Mouse (Mus musculus): Measurements from ENCODE around the gene Dnmt3c. TPM values are rescaled to one million over a fixed set of nuclear protein-coding genes. Genes with fewer than 3 reads are reported as not detected.

Gene Dnmt3c
- polyA plus RNA-seq, 1 experiment from 2014 or later = not detected

DNA sequence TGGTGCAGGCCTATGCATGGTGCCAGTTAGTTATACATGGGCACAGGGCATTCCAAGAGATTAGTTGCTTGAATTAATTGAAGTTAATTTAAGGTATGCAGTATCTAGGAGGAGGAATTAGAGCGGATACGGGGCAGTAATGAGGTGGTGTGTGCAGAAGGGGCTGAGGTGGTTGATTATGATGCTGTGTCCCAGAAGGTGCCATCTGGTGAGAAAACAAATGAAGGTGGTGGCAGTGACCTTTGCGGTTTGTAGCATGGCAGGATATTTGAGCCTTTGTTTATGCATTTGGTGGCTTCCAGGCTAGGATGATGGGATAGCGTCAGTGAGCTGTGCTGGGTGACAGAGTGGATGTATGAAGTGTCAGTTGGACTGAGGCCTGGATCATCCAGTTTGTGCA lies 28.8 kb downstream of the Dnmt3c start:
- Histone ChIP-seq H3K36me3 (no peaks in the 10 kb centered on the region), H3K9me3 (no peaks in the 10 kb centered on the region; the same call in 1 of the 2 replicates), H3K4me3 (no peak overlapping the region), H3K9ac (replicated peaks) (no peak overlapping the region), H3K27me3 (no peaks in the 10 kb centered on the region), H3K4me2 (replicated peaks) (no peak overlapping the region), H3K27ac (replicated peaks) (no peak overlapping the region), H3K4me1 (no peaks in the 10 kb centered on the region)
- WGBS = 71% methylated on average over 4 of the region's 4 CpGs
- ATAC-seq (replicated peaks) = no peak

- Histone ChIP-seq H3K9ac (replicated peaks) (no peak overlapping the region), H3K4me1 (no peaks in the 10 kb centered on the region), H3K9me3 (no peaks in the 10 kb centered on the region), H3K4me3 (no peak overlapping the region), H3K27ac (replicated peaks) (no peak overlapping the region), H3K36me3 (no peaks in the 10 kb centered on the region), H3K4me2 (replicated peaks) (no peak overlapping the region), H3K27me3 (no peaks in the 10 kb centered on the region)
- 85% methylated on average over 4 of the region's 4 CpGs for WGBS
- no peak for ATAC-seq (replicated peaks)
Measured at GRCm38 (mm10) chr2:153734033-153734432, 37.6 kb downstream of the Dnmt3c start.

GRCm38 (mm10) chr2:153740500-153741436 lies 44.3 kb downstream of the Dnmt3c start, which contains the start of gene Mapre1:
Gene Mapre1 (plus strand): TSS chr2:153741274.
- H3K36me3 ChIP-seq = no peaks in the 10 kb centered on the region
- peak within 1 kb of the TSS; percentile 92 for H3K27ac ChIP-seq (replicated peaks)
- ATAC-seq (replicated peaks) = peak; percentile 97
- no peaks in the 10 kb centered on the region for H3K9me3 ChIP-seq
- peak within 1 kb of the TSS; percentile 62 for H3K4me3 ChIP-seq
- 10% methylated on average over 58 of the region's 58 CpGs for WGBS
- H3K27me3 ChIP-seq = no peaks in the 10 kb centered on the region
- H3K4me2 ChIP-seq (replicated peaks) = peak within 1 kb of the TSS; percentile 70
- H3K4me1 ChIP-seq = peaks cover 29% of the 10 kb centered on the region
- peak within 1 kb of the TSS; percentile 89 for H3K9ac ChIP-seq (replicated peaks)

DNA sequence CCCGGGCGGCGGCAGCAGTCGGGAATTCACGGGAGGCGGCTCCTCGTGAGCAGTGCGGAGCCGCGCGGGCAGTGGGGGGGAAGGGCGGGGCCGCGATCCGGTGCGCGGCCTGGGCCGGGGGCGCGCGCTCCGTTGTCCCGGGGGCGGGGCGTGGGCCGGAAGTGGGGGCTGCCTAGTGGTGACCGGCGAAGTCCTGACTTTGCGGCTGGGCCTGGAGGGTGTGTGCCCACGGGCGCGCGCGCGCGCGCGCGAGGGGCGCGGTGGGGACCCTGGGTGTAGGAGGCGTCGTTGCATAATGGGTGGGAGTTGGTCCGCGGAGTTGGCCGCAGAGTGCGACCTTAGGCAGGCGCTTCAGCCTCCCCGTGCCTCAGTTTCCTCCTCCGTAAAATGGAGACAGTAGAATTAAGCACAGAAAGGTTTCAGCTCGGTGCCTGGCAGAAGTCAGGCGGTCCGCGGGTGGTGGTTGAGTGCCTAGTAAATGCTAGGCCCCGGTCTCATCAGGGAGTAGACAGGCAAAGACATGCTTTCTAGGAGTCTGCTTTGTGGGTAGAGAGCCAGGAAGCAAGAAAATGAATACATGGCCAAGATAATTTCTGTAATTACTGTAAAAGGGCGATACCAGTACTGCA lies 45.1 kb downstream of the Dnmt3c start:
- Histone ChIP-seq H3K9me3 (no peaks in the 10 kb centered on the region), H3K4me3 (peak overlapping the region; percentile 62), H3K9ac (replicated peaks) (peak overlapping the region; percentile 89), H3K27ac (replicated peaks) (peak overlapping the region; percentile 92), H3K4me1 (peaks cover 29% of the 10 kb centered on the region), H3K4me2 (replicated peaks) (peak overlapping the region; percentile 70), H3K36me3 (peaks cover 2% of the 10 kb centered on the region; the same call in 1 of the 2 replicates), H3K27me3 (no peaks in the 10 kb centered on the region)
- WGBS = under 1% methylated on average over 55 of the region's 56 CpGs
- peak; percentile 85 for ATAC-seq (replicated peaks)

DNA sequence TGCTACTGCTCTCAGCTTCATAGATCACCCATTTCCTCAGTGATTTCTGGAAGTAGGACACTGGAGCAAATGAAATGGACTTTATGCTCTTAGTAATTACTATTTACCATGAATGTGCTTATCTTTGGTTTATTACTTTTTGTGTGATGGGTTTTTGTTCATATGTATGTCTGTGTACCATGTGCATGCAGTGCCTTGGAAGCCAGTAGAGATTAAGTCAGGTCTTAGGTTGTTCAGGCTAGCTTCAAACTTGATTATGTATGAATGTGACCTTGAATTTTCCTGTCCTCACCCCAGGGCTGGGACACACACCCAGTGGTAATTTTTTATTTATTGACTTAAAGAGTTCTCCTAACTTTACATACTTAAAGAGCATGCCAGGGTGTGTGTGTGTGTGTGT lies 51.5 kb downstream of the Dnmt3c start:
- Histone ChIP-seq H3K9ac (replicated peaks) (no peak overlapping the region), H3K9me3 (no peaks in the 10 kb centered on the region), H3K27me3 (no peaks in the 10 kb centered on the region), H3K36me3 (peaks cover 24% of the 10 kb centered on the region), H3K4me1 (peaks cover 17% of the 10 kb centered on the region), H3K4me3 (no peak overlapping the region), H3K4me2 (replicated peaks) (no peak overlapping the region), H3K27ac (replicated peaks) (no peak overlapping the region)
- no peak for ATAC-seq (replicated peaks)

DNA sequence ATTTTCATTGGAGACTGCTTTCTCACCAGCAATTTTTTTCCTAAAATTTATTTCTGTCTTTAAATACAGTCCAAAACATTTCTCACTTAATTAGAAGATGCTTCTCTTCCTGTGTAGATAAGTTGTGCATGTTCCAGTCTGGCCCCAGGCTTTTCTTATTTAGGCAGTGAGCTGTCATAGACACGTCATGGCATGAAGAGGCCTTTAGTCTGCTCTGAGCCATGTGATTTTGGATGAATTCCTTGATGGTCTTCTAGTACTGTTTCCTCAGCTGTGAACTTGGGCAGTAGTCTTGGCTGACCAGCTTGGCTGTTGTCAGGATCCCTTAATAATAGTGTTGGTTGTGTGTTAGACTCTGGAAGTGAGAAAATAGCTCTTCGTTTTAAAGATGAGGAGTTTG lies 53.9 kb downstream of the Dnmt3c start:
- 85% methylated on average over 2 of the region's 2 CpGs for WGBS
- Histone ChIP-seq H3K4me3 (no peak overlapping the region), H3K36me3 (peaks cover 24% of the 10 kb centered on the region), H3K9me3 (no peaks in the 10 kb centered on the region), H3K4me2 (replicated peaks) (no peak overlapping the region), H3K27me3 (no peaks in the 10 kb centered on the region), H3K9ac (replicated peaks) (no peak overlapping the region), H3K27ac (replicated peaks) (no peak overlapping the region), H3K4me1 (peaks cover 5% of the 10 kb centered on the region; the same call in 1 of the 2 replicates)
- ATAC-seq (replicated peaks) = no peak

DNA sequence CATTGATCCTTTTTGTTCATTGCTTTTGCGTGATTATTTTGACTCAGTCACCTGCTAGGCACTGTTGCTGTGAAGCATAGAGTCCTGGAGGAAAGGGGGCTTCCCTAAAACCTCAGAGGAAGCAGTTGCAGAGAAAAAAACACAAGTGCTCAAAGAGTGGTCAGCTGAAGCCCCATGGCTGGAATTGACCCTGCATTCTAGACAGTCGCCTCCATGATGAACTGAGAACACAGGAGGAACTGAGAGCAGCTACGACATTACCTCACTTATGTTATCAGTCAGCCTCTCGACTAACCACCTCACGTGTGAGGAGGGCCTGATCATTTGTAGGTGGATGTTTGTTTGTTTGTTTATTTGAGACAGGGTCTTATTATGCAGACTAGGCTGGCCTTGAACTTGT lies 65.7 kb downstream of the Dnmt3c start:
- no peak overlapping the region for H3K9ac ChIP-seq (replicated peaks)
- no peak overlapping the region for H3K27ac ChIP-seq (replicated peaks)
- H3K4me2 ChIP-seq (replicated peaks) = no peak overlapping the region
- ATAC-seq (replicated peaks) = no peak
- WGBS = 97% methylated on average over 5 of the region's 5 CpGs
- no peaks in the 10 kb centered on the region for H3K27me3 ChIP-seq
- peaks cover 91% of the 10 kb centered on the region for H3K36me3 ChIP-seq
- H3K4me3 ChIP-seq = no peak overlapping the region
- H3K4me1 ChIP-seq = no peaks in the 10 kb centered on the region
- no peaks in the 10 kb centered on the region for H3K9me3 ChIP-seq

GRCm38 (mm10) chr2:153767484-153767883 lies 71.0 kb downstream of the Dnmt3c start:
- Histone ChIP-seq H3K4me1 (no peaks in the 10 kb centered on the region), H3K9me3 (no peaks in the 10 kb centered on the region), H3K36me3 (peaks cover 63% of the 10 kb centered on the region), H3K27me3 (no peaks in the 10 kb centered on the region), H3K4me3 (no peak overlapping the region), H3K27ac (replicated peaks) (no peak overlapping the region), H3K9ac (replicated peaks) (no peak overlapping the region), H3K4me2 (replicated peaks) (no peak overlapping the region)
- no peak for ATAC-seq (replicated peaks)
- WGBS = 47% methylated on average over 6 of the region's 6 CpGs

GRCm38 (mm10) chr2:153768881-153769280 lies 72.4 kb downstream of the Dnmt3c start:
- no peak overlapping the region for H3K9ac ChIP-seq (replicated peaks)
- no peaks in the 10 kb centered on the region for H3K9me3 ChIP-seq
- no peaks in the 10 kb centered on the region for H3K4me1 ChIP-seq
- 79% methylated on average over 2 of the region's 2 CpGs for WGBS
- H3K4me2 ChIP-seq (replicated peaks) = no peak overlapping the region
- H3K27ac ChIP-seq (replicated peaks) = no peak overlapping the region
- no peak overlapping the region for H3K4me3 ChIP-seq
- no peaks in the 10 kb centered on the region for H3K27me3 ChIP-seq
- H3K36me3 ChIP-seq = peaks cover 63% of the 10 kb centered on the region
- ATAC-seq (replicated peaks) = no peak

DNA sequence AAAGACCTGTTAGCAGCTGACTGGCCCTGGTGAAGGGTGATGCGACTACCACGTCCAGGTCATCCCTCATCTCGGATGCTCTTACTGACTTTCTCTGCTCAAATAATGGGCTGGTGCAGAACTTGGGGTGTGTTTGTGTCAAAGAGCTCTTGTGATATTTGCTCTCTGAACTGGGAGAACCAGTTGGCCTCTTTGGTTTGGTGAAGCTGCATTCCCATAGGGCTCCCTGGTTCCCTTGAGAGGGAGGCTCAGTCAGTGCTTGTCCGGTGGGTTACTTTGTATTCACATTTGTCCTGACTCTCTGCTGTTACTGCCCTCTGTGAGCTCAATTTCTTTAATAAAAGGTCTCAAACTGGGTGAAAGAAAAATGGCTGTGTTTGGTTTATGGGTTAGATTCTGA lies 76.5 kb downstream of the Dnmt3c start:
- ATAC-seq (replicated peaks) = no peak
- H3K27me3 ChIP-seq = no peaks in the 10 kb centered on the region
- no peaks in the 10 kb centered on the region for H3K9me3 ChIP-seq
- peaks cover 31% of the 10 kb centered on the region for H3K36me3 ChIP-seq
- H3K4me3 ChIP-seq = no peak overlapping the region
- no peak overlapping the region for H3K27ac ChIP-seq (replicated peaks)
- WGBS = 95% methylated on average over 4 of the region's 4 CpGs
- no peaks in the 10 kb centered on the region for H3K4me1 ChIP-seq
- no peak overlapping the region for H3K9ac ChIP-seq (replicated peaks)
- no peak overlapping the region for H3K4me2 ChIP-seq (replicated peaks)

- Histone ChIP-seq H3K9me3 (no peaks in the 10 kb centered on the region), H3K36me3 (peaks cover 26% of the 10 kb centered on the region), H3K4me3 (no peak overlapping the region), H3K27me3 (no peaks in the 10 kb centered on the region), H3K9ac (replicated peaks) (no peak overlapping the region), H3K4me1 (peaks cover 9% of the 10 kb centered on the region; the same call in 1 of the 2 replicates), H3K4me2 (replicated peaks) (no peak overlapping the region), H3K27ac (replicated peaks) (no peak overlapping the region)
- ATAC-seq (replicated peaks) = no peak
- WGBS = 97% methylated on average over 4 of the region's 4 CpGs
Measured at GRCm38 (mm10) chr2:153775472-153775871, 79.0 kb downstream of the Dnmt3c start.

- H3K27ac ChIP-seq (replicated peaks) = no peak overlapping the region
- no peaks in the 10 kb centered on the region for H3K9me3 ChIP-seq
- peak; percentile 80 for ATAC-seq (replicated peaks)
- H3K27me3 ChIP-seq = no peaks in the 10 kb centered on the region
- no peak overlapping the region for H3K9ac ChIP-seq (replicated peaks)
- H3K4me1 ChIP-seq = peaks cover 9% of the 10 kb centered on the region; the same call in 1 of the 2 replicates
- peak overlapping the region; percentile 48 for H3K4me2 ChIP-seq (replicated peaks)
- peaks cover 4% of the 10 kb centered on the region for H3K36me3 ChIP-seq
- WGBS = 14% methylated on average over 24 of the region's 24 CpGs
- peak overlapping the region; percentile 25 for H3K4me3 ChIP-seq
Measured at GRCm38 (mm10) chr2:153778638-153779362, 82.3 kb downstream of the Dnmt3c start.

Data from forebrain, embryonic 15.5 days (tissue).